Mouse (Mus musculus) kidney, adult 2 months (tissue): ENCODE measurements at regions not wholly inside any gene's neighbourhood (a gene's known extent, or its start where the extent isn't known, plus 50 kb on each side); places are given as distances from the start of the nearest gene placed in this dataset.

Experiments used
- CTCF ChIP-seq: fragments of 200-500 bp; conservative IDR thresholded peaks from 2 replicates; pipeline ENCODE4 v1.5.1; 2011; ENCODE audit warnings: low read depth, mild to moderate bottlenecking, control low read depth, low read length, moderate library complexity, mixed read lengths; ENCODE audit not compliant: insufficient read depth, insufficient read length
- POLR2A ChIP-seq: fragments of 200-500 bp; IDR thresholded peaks from one replicate; pipeline ENCODE4 v1.6.1; 2011; ENCODE audit warnings: low read depth, low read length, control low read depth

DNA sequence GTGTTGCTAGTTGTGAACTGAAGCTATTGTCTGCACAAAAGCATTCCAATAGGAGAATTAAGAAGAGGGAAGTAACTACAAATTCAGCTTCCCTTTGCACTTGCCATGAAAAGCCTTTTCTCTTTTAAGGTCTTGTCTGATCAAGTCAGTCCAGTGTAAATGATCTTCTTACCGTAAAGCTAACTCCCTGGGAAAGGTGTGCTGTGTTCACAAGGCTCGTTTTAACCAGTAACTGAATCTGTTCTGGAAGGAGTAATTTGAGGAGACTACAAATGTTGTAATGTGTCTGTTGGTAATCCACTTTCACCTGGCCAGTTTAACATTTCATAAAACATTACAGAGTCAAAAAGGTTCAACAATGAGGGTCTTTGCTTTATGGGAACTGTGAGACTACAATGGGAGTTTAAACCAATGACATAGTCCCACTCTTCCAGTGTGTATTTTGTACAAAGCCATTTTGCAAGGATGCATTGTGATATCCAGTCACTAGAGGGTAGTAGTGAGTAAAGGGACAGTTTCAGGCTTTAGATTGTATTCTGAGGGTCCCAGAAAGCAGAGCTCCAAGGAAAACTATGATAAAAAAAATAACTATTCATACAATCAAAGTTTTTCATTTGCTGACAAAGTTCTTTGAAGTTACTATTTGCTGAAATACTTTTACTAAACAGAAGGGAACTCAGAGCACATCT, 590.2 kb downstream of the Stim2 start:
- 0 out of 2 replicates have a peak, but pooled peaks have one; percentile 11 for TF ChIP-seq CTCF
- no peak for TF ChIP-seq POLR2A
